Mouse (Mus musculus) midbrain, embryonic 13.5 days (tissue): ENCODE results near the gene Rinl. TPM values are rescaled to one million over a fixed set of nuclear protein-coding genes. Genes with fewer than 3 reads are reported as not detected.

ENCODE experiments used
- ATAC-seq: fragments of 200-750 bp; cut with Nextera tagmentation; 2 replicates; pipeline ENCODE4 v1.8.0; 2017; ENCODE audit warnings: mild to moderate bottlenecking, moderate TSS enrichment, moderate library complexity
- H3K27ac ChIP-seq: fragments of 300-500 bp; sonication (generic); 2 replicates; pipeline ENCODE4 v1.5.1; 2015; ENCODE audit warnings: inconsistent platforms, mild to moderate bottlenecking, moderate library complexity
- H3K27me3 ChIP-seq: fragments of 300-500 bp; sonication (generic); 2 replicates; pipeline ENCODE4 v1.6.1; 2015; ENCODE audit warnings: mild to moderate bottlenecking, inconsistent platforms
- H3K36me3 ChIP-seq: fragments of 300-500 bp; sonication (generic); 2 replicates; pipeline ENCODE4 v1.6.1; 2015; ENCODE audit warnings: mild to moderate bottlenecking, inconsistent platforms
- H3K4me1 ChIP-seq: fragments of 300-500 bp; sonication (generic); replicated peaks from 2 replicates; pipeline ENCODE4 v1.6.1; 2015; ENCODE audit warnings: inconsistent platforms
- H3K4me2 ChIP-seq: fragments of 300-500 bp; sonication (generic); replicated peaks from 2 replicates; pipeline ENCODE4 v1.6.1; 2015; ENCODE audit warnings: moderate library complexity, mild to moderate bottlenecking, inconsistent platforms
- H3K4me3 ChIP-seq: fragments of 300-500 bp; sonication (generic); replicated peaks from 2 replicates; pipeline ENCODE4 v1.5.1; 2015; ENCODE audit warnings: mild to moderate bottlenecking, inconsistent platforms
- H3K9ac ChIP-seq: fragments of 300-500 bp; sonication (generic); replicated peaks from 2 replicates; pipeline ENCODE4 v1.6.1; 2015; ENCODE audit warnings: mild to moderate bottlenecking, inconsistent platforms
- H3K9me3 ChIP-seq: fragments of 300-500 bp; sonication (generic); 2 replicates; pipeline ENCODE4 v1.6.1; 2016; ENCODE audit warnings: mild to moderate bottlenecking, inconsistent platforms
- WGBS: fragments of 180-500 bp; shearing (Covaris S2); methylation state at CpG from one replicate; pipeline ENCODE4 v1.1.7; 2015; 5-methylcytosine and 5-hydroxymethylcytosine counted together
- polyA plus RNA-seq: library from polyadenylated mRNA; unstranded; fragments of >200 nt; fragmentation: Nextera tagmentation; extraction: Ambion mirVana; gene quantifications from 2 replicates; pipeline ENCODE4 v1.2.1, GENCODE M21; 2015

Rinl gene
- polyA plus RNA-seq, 1 experiment from 2014 or later = 1.9 TPM

- Histone ChIP-seq H3K36me3 (peaks cover 11% of the 10 kb centered on the region), H3K9me3 (no peaks in the 10 kb centered on the region), H3K4me1 (peaks cover 36% of the 10 kb centered on the region), H3K9ac (peak overlapping the region; percentile 76), H3K4me2 (peak overlapping the region; percentile 71), H3K27ac (no peak overlapping the region; the same call in 1 of the 2 replicates), H3K4me3 (peak overlapping the region; percentile 75), H3K27me3 (no peaks in the 10 kb centered on the region)
- 3% methylated on average over 14 of the region's 14 CpGs for WGBS
- peak; percentile 28 for ATAC-seq
Observed at GRCm38 (mm10) chr7:28766910-28767309, 21.9 kb upstream of the Rinl start.

DNA sequence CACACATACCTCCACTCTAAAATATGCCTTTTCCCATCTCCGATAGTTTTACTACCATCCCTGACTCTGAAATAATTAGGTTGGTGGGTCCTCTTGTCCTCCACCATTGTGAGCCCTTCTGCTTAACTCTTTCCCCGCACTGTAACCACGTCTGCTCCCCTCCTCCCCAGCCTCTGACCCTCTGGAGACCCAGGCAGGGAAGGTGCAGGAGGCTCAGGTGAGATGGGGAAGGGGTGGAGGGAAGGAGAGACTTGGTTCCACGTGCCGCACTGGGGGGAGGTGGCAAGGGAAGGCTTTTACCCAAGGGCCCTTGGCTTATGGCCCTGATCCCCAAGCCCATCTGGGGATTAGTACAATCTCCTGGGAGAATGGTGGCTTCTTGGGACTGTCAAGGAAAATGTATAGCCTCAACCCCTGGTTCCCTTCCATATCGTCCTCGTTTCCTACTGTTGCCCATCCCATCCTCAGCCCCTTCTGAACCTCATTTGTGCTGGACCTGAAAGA, 21.3 kb upstream of the Rinl start, which contains the start of gene Nfkbib:
Gene Nfkbib, minus strand, starts transcription at position 51 of the 504 bp plus-strand sequence.
- Histone ChIP-seq H3K4me2 (peak within 1 kb of the TSS; percentile 71), H3K36me3 (peaks cover 12% of the 10 kb centered on the region), H3K4me1 (peaks cover 36% of the 10 kb centered on the region), H3K9ac (peak within 1 kb of the TSS; percentile 76), H3K27me3 (no peaks in the 10 kb centered on the region), H3K9me3 (no peaks in the 10 kb centered on the region), H3K27ac (no peak within 1 kb of the TSS; the same call in 1 of the 2 replicates), H3K4me3 (peak within 1 kb of the TSS; percentile 75)
- 71% methylated on average over 7 of the region's 7 CpGs for WGBS
- ATAC-seq = no peak

DNA sequence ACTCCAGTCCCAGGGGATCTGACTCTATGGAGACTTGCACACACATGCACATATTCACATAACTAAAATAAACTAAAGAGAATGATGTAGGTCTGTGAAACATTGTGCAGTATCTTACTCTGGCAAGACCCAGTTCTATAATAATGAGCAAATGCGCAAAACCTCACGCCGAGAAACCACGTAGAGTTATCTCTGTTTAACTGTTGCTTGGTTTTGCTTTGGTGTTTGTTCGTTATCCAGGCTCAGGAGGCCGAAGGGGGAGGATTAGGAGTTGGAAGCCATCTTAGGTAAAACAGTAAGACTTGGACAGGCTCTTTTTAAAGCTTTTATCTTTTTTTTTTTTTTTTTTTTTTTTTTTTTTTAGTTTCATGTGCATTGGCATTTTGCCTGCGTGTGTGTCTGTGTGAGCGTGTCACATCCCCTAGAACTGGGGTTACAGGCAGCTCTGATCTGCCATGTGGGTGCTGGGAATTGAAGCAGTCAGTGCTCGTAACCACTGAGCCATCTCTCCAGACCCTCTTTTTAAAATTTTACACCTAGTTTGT, 19.3 kb upstream of the Rinl start:
- ATAC-seq = no peak
- Histone ChIP-seq H3K27ac (no peak overlapping the region), H3K36me3 (peaks cover 16% of the 10 kb centered on the region; the same call in 1 of the 2 replicates), H3K9ac (no peak overlapping the region), H3K4me2 (no peak overlapping the region), H3K4me1 (peaks cover 41% of the 10 kb centered on the region), H3K9me3 (no peaks in the 10 kb centered on the region), H3K4me3 (no peak overlapping the region), H3K27me3 (no peaks in the 10 kb centered on the region)
- WGBS = 92% methylated on average over 9 of the region's 9 CpGs

DNA sequence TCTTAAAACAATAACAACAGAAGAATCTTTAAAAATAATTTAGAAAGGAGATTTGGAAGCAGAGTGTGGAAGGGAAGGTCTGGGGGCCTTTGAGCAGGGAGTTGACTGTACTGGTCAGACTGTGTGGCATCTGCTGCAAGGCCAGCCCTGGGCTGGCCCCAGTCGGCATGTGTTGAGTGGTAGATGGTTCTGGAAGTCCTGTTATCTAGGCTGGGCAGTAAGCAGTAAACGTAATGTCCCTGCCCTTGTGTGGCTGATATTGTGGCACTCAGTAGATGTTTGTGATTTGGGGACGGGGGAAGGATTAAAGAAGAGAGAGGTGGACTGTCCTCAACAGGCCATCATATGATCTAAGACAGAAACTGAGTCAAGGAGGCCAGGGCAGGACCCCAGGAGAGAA, 18.5 kb upstream of the Rinl start:
- no peak for ATAC-seq
- WGBS = 94% methylated on average over 3 of the region's 3 CpGs
- Histone ChIP-seq H3K9me3 (no peaks in the 10 kb centered on the region), H3K27me3 (no peaks in the 10 kb centered on the region), H3K27ac (no peak overlapping the region), H3K4me3 (no peak overlapping the region), H3K9ac (no peak overlapping the region), H3K36me3 (peaks cover 23% of the 10 kb centered on the region; the same call in 1 of the 2 replicates), H3K4me2 (no peak overlapping the region), H3K4me1 (peaks cover 34% of the 10 kb centered on the region)

- no peaks in the 10 kb centered on the region for H3K9me3 ChIP-seq
- no peak overlapping the region for H3K9ac ChIP-seq
- peaks cover 27% of the 10 kb centered on the region for H3K4me1 ChIP-seq
- WGBS = 89% methylated on average over 11 of the region's 11 CpGs
- H3K4me2 ChIP-seq = no peak overlapping the region
- no peaks in the 10 kb centered on the region for H3K27me3 ChIP-seq
- no peak overlapping the region for H3K27ac ChIP-seq
- peaks cover 30% of the 10 kb centered on the region for H3K36me3 ChIP-seq
- ATAC-seq = no peak
- no peak overlapping the region for H3K4me3 ChIP-seq
Observed at GRCm38 (mm10) chr7:28771867-28772266, 16.9 kb upstream of the Rinl start.

DNA sequence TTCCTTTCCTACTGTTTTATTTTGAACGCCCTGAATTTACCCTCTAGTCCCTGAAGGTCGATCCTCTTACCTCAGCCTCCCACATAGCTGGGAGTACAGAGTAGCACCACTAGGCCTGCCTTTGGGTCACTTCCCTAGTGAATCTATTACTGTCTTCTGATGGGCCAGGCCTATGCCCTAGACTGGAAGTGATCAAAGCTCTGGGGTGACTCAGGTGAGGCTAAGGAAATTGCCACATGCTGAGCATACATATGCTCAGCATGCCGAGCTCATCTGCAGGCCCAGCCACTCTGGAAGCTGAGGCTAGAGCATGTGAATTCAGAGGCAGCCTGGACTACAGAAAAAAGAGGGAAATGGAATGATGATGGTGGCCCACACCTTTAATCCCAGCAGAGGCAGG, 15.6 kb upstream of the Rinl start:
- H3K4me2 ChIP-seq = no peak overlapping the region
- H3K9ac ChIP-seq = 0 out of 2 replicates have a peak overlapping the region, but pooled peaks have one; percentile 1
- no peaks in the 10 kb centered on the region for H3K27me3 ChIP-seq
- H3K4me1 ChIP-seq = peaks cover 15% of the 10 kb centered on the region
- no peak overlapping the region for H3K4me3 ChIP-seq
- no peaks in the 10 kb centered on the region for H3K9me3 ChIP-seq
- no peak for ATAC-seq
- H3K36me3 ChIP-seq = peaks cover 38% of the 10 kb centered on the region
- whole genome bisulfite sequencing = 77% methylated on average over 3 of the region's 3 CpGs
- no peak overlapping the region for H3K27ac ChIP-seq

DNA sequence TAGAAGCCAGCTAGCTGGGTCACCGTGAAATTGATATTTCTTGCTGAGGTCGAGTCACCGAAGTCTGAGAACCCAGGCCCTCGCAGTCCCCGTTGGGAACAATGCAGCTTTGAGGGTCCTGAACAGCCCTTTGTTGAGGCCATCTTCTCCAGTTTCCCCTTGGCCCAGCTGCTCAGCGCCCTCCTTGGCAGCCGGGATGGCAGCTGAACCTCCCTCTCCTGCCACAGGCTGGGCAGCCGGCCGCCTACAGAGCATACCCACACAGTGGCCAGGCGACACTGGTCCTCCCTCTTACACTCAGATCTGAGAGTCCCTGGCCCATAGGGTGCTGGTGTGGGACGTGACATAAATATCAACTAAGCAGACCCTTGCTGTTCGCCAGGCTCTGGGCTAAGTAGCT, 14.6 kb upstream of the Rinl start:
- H3K4me2 ChIP-seq = no peak overlapping the region
- peak; percentile 77 for ATAC-seq
- no peaks in the 10 kb centered on the region for H3K27me3 ChIP-seq
- 59% methylated on average over 12 of the region's 12 CpGs for WGBS
- H3K4me1 ChIP-seq = peaks cover 6% of the 10 kb centered on the region; the same call in 1 of the 2 replicates
- H3K4me3 ChIP-seq = no peak overlapping the region
- no peak overlapping the region for H3K9ac ChIP-seq
- H3K27ac ChIP-seq = peak overlapping the region; percentile 45; the same call in 1 of the 2 replicates
- H3K9me3 ChIP-seq = no peaks in the 10 kb centered on the region
- peaks cover 42% of the 10 kb centered on the region for H3K36me3 ChIP-seq

- H3K36me3 ChIP-seq = peaks cover 42% of the 10 kb centered on the region
- H3K27me3 ChIP-seq = no peaks in the 10 kb centered on the region
- peaks cover 6% of the 10 kb centered on the region for H3K4me1 ChIP-seq
- no peak overlapping the region for H3K4me3 ChIP-seq
- no peak overlapping the region for H3K9ac ChIP-seq
- H3K4me2 ChIP-seq = no peak overlapping the region
- no peak overlapping the region for H3K27ac ChIP-seq
- 81% methylated on average over 7 of the region's 7 CpGs for WGBS
- ATAC-seq = no peak
- H3K9me3 ChIP-seq = no peaks in the 10 kb centered on the region
Observed at GRCm38 (mm10) chr7:28775129-28775528, 13.6 kb upstream of the Rinl start.

GRCm38 (mm10) chr7:28778825-28779224, 9.9 kb upstream of the Rinl start:
- Histone ChIP-seq H3K27ac (no peak overlapping the region), H3K4me2 (no peak overlapping the region), H3K36me3 (peaks cover 46% of the 10 kb centered on the region), H3K4me1 (peaks cover 12% of the 10 kb centered on the region), H3K9ac (no peak overlapping the region), H3K27me3 (no peaks in the 10 kb centered on the region), H3K4me3 (no peak overlapping the region), H3K9me3 (no peaks in the 10 kb centered on the region)
- ATAC-seq = no peak
- WGBS = 90% methylated on average over 9 of the region's 9 CpGs

DNA sequence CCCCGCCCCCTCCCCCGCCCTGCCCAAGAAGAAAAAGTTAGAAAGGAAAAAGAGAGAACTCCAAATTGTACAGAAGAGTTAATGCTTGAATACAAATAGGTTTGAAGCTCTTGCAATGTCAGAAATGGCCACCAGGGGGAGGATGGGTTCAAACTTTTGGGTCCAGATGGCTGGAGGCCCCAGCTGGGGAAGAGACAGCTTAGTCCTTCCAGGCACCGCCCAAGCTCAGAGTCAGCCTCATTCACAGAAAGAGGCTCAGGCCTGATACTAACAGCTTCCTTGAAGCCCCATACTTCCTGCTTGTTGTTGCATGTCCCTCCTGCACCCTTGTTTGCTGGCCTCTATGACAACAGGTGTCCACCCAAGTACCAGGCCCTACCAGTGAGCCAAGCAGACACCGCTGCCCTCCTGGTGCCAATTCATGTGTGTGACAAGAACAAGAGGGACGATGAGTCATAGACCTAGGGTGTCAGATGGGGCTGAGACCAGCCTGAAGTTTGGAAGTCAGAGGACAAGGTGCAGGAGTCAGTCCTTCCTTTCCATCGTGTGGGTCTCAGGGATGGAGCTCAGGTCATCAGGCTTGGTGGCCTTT, 8.6 kb upstream of the Rinl start:
- ATAC-seq = peak; percentile 79
- Histone ChIP-seq H3K27ac (no peak overlapping the region), H3K4me1 (peaks cover 7% of the 10 kb centered on the region), H3K4me3 (no peak overlapping the region), H3K9me3 (no peaks in the 10 kb centered on the region), H3K4me2 (no peak overlapping the region), H3K9ac (no peak overlapping the region), H3K27me3 (no peaks in the 10 kb centered on the region), H3K36me3 (peaks cover 40% of the 10 kb centered on the region)
- 47% methylated on average over 6 of the region's 6 CpGs for WGBS

DNA sequence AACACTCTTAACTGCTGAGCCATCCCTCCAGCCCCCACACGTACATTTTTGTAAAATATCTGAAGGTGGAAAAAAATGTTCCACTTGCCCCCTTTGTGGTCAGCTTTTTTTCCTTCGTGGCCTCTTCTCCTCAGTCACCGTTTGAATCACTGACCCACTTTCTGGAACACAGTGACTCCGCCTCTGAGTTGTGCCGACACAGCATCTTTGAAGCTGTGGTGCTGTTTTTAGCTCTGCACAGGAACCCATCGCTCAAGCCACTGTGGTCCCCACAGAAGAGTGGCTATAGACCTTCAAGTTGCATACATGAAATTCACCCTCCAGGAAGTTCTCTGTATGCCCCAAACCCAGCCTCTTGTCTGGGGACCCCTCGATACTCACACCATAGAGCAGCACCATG, 7.9 kb upstream of the Rinl start:
- no peak overlapping the region for H3K4me3 ChIP-seq
- no peak overlapping the region for H3K27ac ChIP-seq
- H3K9ac ChIP-seq = no peak overlapping the region
- no peaks in the 10 kb centered on the region for H3K27me3 ChIP-seq
- WGBS = 78% methylated on average over 7 of the region's 7 CpGs
- no peak for ATAC-seq
- no peaks in the 10 kb centered on the region for H3K9me3 ChIP-seq
- peaks cover 46% of the 10 kb centered on the region for H3K36me3 ChIP-seq
- H3K4me2 ChIP-seq = no peak overlapping the region
- peaks cover 7% of the 10 kb centered on the region for H3K4me1 ChIP-seq

DNA sequence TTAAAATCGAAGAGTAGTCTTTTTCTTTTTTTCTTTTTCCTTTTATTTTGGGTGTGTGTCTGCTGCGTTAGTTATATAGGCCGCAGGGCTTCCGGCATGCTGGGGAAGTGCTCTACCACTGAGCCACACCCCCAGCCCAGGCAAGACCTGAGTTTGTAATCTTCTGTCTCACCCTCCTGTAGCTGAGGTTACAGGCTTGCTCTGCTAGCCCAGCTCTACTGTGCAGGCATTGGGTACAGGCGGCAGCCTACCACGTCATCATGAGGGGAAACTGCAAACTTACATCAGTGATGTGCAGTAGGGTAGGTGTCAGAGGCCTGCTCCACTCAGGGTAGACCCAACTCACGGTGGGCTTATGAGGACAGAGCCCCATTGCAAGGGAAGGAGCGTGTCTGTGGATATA, 7.5 kb upstream of the Rinl start:
- 93% methylated on average over 8 of the region's 8 CpGs for WGBS
- Histone ChIP-seq H3K36me3 (peaks cover 48% of the 10 kb centered on the region), H3K9me3 (no peaks in the 10 kb centered on the region), H3K4me1 (peaks cover 7% of the 10 kb centered on the region), H3K4me2 (no peak overlapping the region), H3K27ac (no peak overlapping the region), H3K27me3 (no peaks in the 10 kb centered on the region), H3K9ac (no peak overlapping the region), H3K4me3 (no peak overlapping the region)
- ATAC-seq = no peak
